12 mouse cellular contexts compared by ENCODE assay signal in genomic region chr2:169826316-169826715, GRCm38 (mm10).
DNase-seq lines count a peak whose midpoint lies in the region; ATAC-seq and TF ChIP-seq lines count a peak whose summit lies in the region.
"Had no signal": no experiment of that assay in that cellular context is flagged by ENCODE, and none has a peak within 500 bp of the region (broad histone marks: within the 10 kb centered on the region; RNA-seq: fewer than 3 reads in every experiment).

No protein-coding gene starts in this region.

- no peak for TF ChIP-seq POLR2A in kidney, adult 2 months (IDR thresholded peaks at IDR 0.05; ENCODE audit: low read depth, low read length)
- no peak for TF ChIP-seq POLR2A in limb, embryonic 14.5 days (IDR thresholded peaks at IDR 0.05; ENCODE audit: borderline replicate concordance, extremely low read depth, insufficient read depth, insufficient read length)

- H3K4me2 ChIP-seq in embryonic facial prominence, embryonic 14.5 days (ENCODE audit: low read depth, low read length): 0 out of 2 replicates have a peak overlapping the region, but pooled peaks have one; percentile 0
- H3K4me2 ChIP-seq in hindbrain, embryonic 14.5 days (replicated peaks): peak overlapping the region; percentile 29; the same call in 1 of the 2 replicates
- H3K4me2 ChIP-seq in limb, embryonic 14.5 days (replicated peaks; ENCODE audit: low read depth, low read length, severe bottlenecking): 0 out of 2 replicates have a peak overlapping the region, but pooled peaks have one; percentile 26
- H3K4me2 ChIP-seq: embryonic facial prominence, embryonic 15.5 days; midbrain, embryonic 12.5 days had no signal

- no peaks in the 10 kb centered on the region for H3K4me1 ChIP-seq in kidney, adult 2 months (ENCODE audit: control insufficient read depth, insufficient read depth, low read length)
- no peaks in the 10 kb centered on the region for H3K4me1 ChIP-seq in embryonic facial prominence, embryonic 14.5 days (ENCODE audit: control insufficient read depth, insufficient read depth, low read length)
- peaks cover 10% of the 10 kb centered on the region for H3K4me1 ChIP-seq in hindbrain, embryonic 14.5 days (replicated peaks; ENCODE audit: control insufficient read depth, insufficient read depth, low read length)
- peaks cover 11% of the 10 kb centered on the region for H3K4me1 ChIP-seq in limb, embryonic 14.5 days (ENCODE audit: control insufficient read depth, insufficient read depth, low read length)

- no peak overlapping the region for H3K27ac ChIP-seq in kidney, adult 2 months (ENCODE audit: insufficient read depth, low read depth, low read length)
- H3K27ac ChIP-seq in embryonic facial prominence, embryonic 14.5 days (replicated peaks; ENCODE audit: low read depth, low read length): no peak overlapping the region
- H3K27ac ChIP-seq in hindbrain, embryonic 14.5 days: peak overlapping the region; percentile 80
- H3K27ac ChIP-seq in limb, embryonic 14.5 days (replicated peaks; ENCODE audit: low read depth, low read length): no peak overlapping the region
- H3K27ac ChIP-seq: embryonic facial prominence, embryonic 15.5 days; midbrain, embryonic 12.5 days had no signal

- H3K36me3 ChIP-seq in kidney, adult 2 months (ENCODE audit: control insufficient read depth, insufficient read depth, low read length): no peaks in the 10 kb centered on the region
- no peaks in the 10 kb centered on the region for H3K36me3 ChIP-seq in embryonic facial prominence, embryonic 14.5 days (ENCODE audit: control insufficient read depth, insufficient read depth, low read length)
- H3K36me3 ChIP-seq in hindbrain, embryonic 14.5 days (replicated peaks; ENCODE audit: control insufficient read depth, insufficient read depth): no peaks in the 10 kb centered on the region
- H3K36me3 ChIP-seq in limb, embryonic 14.5 days (ENCODE audit: control insufficient read depth, insufficient read depth, low read length): no peaks in the 10 kb centered on the region
- H3K36me3 ChIP-seq: embryonic facial prominence, embryonic 15.5 days; midbrain, embryonic 12.5 days had no signal

- 11% methylated on average over 15 of the region's 15 CpGs for WGBS in kidney, adult 2 months
- 54% methylated on average over 15 of the region's 15 CpGs for WGBS in embryonic facial prominence, embryonic 14.5 days
- WGBS in hindbrain, embryonic 14.5 days: 39% methylated on average over 15 of the region's 15 CpGs
- WGBS in limb, embryonic 14.5 days: 30% methylated on average over 15 of the region's 15 CpGs

- no peak for TF ChIP-seq CTCF in kidney, adult 2 months (conservative IDR thresholded peaks at IDR 0.05; ENCODE audit: insufficient read depth, insufficient read length, low read depth, low read length)

- H3K4me3 ChIP-seq in kidney, adult 2 months (ENCODE audit: insufficient read depth, low read depth, low read length): peak overlapping the region; percentile 9; the same call in 1 of the 2 replicates
- H3K4me3 ChIP-seq in embryonic facial prominence, embryonic 14.5 days (ENCODE audit: low read depth, low read length): no peak overlapping the region
- H3K4me3 ChIP-seq in hindbrain, embryonic 14.5 days (replicated peaks; ENCODE audit: low read length): no peak overlapping the region
- H3K4me3 ChIP-seq in limb, embryonic 14.5 days (replicated peaks; ENCODE audit: low read length): no peak overlapping the region; the same call in 1 of the 2 replicates
- H3K4me3 ChIP-seq: embryonic facial prominence, embryonic 15.5 days; midbrain, embryonic 12.5 days had no signal

- no peaks in the 10 kb centered on the region; the same call in 1 of the 2 replicates for H3K9me3 ChIP-seq in embryonic facial prominence, embryonic 14.5 days (ENCODE audit: control insufficient read depth, low read length)
- no peaks in the 10 kb centered on the region for H3K9me3 ChIP-seq in hindbrain, embryonic 14.5 days (ENCODE audit: control insufficient read depth, low read length)
- H3K9me3 ChIP-seq in limb, embryonic 14.5 days (ENCODE audit: control insufficient read depth, low read length): no peaks in the 10 kb centered on the region
- H3K9me3 ChIP-seq: embryonic facial prominence, embryonic 15.5 days; midbrain, embryonic 12.5 days had no signal

- peak; percentile 14 for DNase-seq in kidney, adult 2 months
- no peak for DNase-seq in kidney, postnatal 25 days
- peak; percentile 52 for DNase-seq in embryonic facial prominence, embryonic 14.5 days (ENCODE audit: low spot score)
- DNase-seq in hindbrain, embryonic 14.5 days (ENCODE audit: low spot score): peak; percentile 40
- DNase-seq in limb, embryonic 14.5 days (ENCODE audit: low spot score): no peak
- DNase-seq in cerebellum, adult 9-11 months: no peak
- DNase-seq in frontal cortex, postnatal 14 days (ENCODE audit: low spot score in 2 of 2): no peak
- DNase-seq: heart, adult 11 months had no signal

- no peak for ATAC-seq in embryonic facial prominence, embryonic 14.5 days (ENCODE audit: low read depth)
- no peak for ATAC-seq in hindbrain, embryonic 14.5 days (ENCODE audit: low FRiP score)
- ATAC-seq in limb, embryonic 14.5 days (ENCODE audit: low FRiP score, low read depth): peak; percentile 74; the same call in 1 of the 2 replicates
- ATAC-seq in megakaryocyte-erythroid progenitor cell, adult 5-6 weeks (replicated peaks; ENCODE audit: low FRiP score, low TSS enrichment, poor library complexity, severe bottlenecking): no peak
- ATAC-seq: CD4-positive, CD25-positive, alpha-beta regulatory T cell, adult 4 months had no signal

- H3K9ac ChIP-seq in embryonic facial prominence, embryonic 14.5 days (ENCODE audit: low read depth, low read length): no peak overlapping the region
- peak overlapping the region; percentile 30 for H3K9ac ChIP-seq in hindbrain, embryonic 14.5 days
- H3K9ac ChIP-seq in limb, embryonic 14.5 days (ENCODE audit: low read depth, low read length, severe bottlenecking): peak overlapping the region; percentile 28; the same call in 1 of the 2 replicates
- H3K9ac ChIP-seq: embryonic facial prominence, embryonic 15.5 days; midbrain, embryonic 12.5 days had no signal

- H3K27me3 ChIP-seq in kidney, adult 2 months (replicated peaks; ENCODE audit: control insufficient read depth, insufficient read depth, low read length): no peaks in the 10 kb centered on the region
- no peaks in the 10 kb centered on the region for H3K27me3 ChIP-seq in embryonic facial prominence, embryonic 14.5 days (replicated peaks; ENCODE audit: control insufficient read depth, insufficient read depth, low read length)
- no peaks in the 10 kb centered on the region for H3K27me3 ChIP-seq in hindbrain, embryonic 14.5 days (ENCODE audit: control insufficient read depth, insufficient read depth, low read length)
- H3K27me3 ChIP-seq in limb, embryonic 14.5 days (ENCODE audit: control insufficient read depth, insufficient read depth, low read length): no peaks in the 10 kb centered on the region
- H3K27me3 ChIP-seq: embryonic facial prominence, embryonic 15.5 days; midbrain, embryonic 12.5 days had no signal

Comparison
In these comparisons a context has a peak if more than half of its experiments do, and no peak if none do; other contexts are left out.
1. DNase-seq: peak in kidney, adult 2 months (single experiment), embryonic facial prominence, embryonic 14.5 days (single experiment) and hindbrain, embryonic 14.5 days (single experiment); none in kidney, postnatal 25 days (0 of 2), limb, embryonic 14.5 days (single experiment), cerebellum, adult 9-11 months (single experiment) and frontal cortex, postnatal 14 days (0 of 2).
2. Peak in every context shown above with its lines, with median percentiles within 50 percentile points of each other: H3K4me2 ChIP-seq.